Mouse (Mus musculus) urinary bladder, postnatal 36 days (tissue): Measurements from ENCODE around the gene Chrm4.

Experiments
- DNase-seq, 2 experiments: peaks; one replicate each; pipeline ENCODE4 v3.0.0; 2022; ENCODE audit warnings: low spot score in 2 of 2, mixed read lengths in 1 of 2

The Chrm4 gene

DNA sequence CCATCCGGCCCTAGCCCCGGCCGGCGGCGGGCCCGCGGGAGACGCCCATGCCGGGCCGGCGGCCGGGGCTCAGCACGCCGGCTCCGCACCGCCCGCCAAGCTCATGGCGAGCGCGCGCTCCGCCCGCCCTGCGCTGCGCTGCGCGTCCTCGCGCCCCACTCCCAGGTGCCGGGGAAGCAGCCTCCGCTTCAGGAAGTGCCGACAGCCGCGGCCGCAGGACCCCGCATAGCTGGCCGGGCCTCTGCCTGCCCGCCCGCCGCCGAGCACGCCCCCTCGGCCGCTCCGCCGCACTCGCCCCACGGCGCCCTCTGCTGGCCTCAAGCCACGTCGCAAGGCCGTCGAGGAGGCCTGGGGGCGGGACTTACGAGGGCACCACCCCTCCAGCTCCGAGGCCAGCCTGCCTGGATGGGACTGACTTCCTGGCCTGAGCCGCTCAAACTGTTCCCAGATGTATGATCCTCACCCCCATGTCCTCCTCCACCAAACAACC is 36.4 kb downstream of the Chrm4 start:
- DNase-seq = peak; percentile 97 to 98

DNA sequence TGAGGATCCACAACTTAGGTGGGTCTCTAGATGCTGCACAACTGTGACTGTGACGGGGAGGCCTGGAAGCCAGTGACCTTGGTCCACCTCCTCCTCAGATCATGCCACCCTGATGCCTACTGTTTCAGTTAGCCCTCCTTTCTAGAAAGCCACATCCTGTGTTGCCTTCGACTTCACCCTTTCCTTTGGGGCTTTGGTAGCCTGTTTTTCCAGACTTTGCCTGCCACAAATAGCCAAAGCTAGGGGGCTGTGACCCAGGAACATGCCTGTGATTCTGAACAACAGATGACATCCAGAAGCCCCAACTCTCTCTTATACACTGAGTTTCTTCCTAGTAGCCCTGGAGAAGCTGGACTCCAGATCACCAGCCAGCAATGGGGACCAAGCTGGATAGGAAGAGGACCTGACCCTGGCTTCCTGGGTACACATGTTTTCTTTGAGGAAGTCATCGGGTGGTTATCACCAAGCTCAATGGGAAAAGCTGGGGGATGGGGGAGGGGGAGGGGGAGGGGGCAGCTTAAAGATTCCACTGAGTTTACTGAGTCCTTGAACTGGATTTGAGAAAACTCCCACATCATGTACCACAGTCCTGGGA is 37.7 kb downstream of the Chrm4 start:
- DNase-seq = no peak

DNA sequence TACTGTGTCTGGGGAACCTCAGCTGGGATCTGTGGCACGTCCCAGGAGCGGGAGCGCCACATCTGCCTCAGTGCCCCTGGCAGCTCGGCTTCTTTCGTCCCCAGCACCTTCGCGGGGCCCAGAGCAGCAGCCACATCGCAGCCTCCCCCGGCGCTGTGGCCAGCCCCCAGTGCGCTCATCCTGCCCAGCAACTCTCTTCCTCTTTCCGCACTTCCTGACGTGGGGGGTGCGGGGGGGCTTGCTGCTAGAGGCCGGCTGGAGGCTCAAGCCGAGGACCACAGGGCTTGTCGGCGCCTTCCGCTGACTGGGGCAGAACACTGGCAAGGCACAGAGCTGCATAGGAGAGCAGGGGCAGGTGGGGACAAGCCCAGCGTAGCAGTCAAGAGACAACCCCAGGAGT is 38.4 kb downstream of the Chrm4 start:
- peak; percentile 63 to 73 for DNase-seq

DNA sequence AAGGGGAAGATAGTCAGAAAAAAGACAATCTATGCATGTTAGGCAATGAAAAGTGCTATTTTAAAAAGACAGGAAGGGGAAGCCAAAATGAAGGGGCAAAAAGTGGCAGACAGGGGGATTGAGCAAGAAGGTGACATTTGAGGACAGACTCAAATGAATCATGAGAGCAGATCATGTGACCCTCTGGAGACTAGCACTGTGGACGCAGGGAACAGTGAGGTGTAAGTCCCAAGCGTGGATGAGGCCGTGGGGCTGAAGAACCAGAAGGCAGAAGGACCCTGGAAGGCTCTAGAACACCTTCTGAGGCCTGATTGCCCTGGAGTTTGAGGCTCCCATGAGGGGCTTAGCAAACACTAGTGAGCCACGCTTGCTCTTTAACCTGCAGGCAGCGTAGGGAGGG is 39.3 kb downstream of the Chrm4 start:
- no peak for DNase-seq

DNA sequence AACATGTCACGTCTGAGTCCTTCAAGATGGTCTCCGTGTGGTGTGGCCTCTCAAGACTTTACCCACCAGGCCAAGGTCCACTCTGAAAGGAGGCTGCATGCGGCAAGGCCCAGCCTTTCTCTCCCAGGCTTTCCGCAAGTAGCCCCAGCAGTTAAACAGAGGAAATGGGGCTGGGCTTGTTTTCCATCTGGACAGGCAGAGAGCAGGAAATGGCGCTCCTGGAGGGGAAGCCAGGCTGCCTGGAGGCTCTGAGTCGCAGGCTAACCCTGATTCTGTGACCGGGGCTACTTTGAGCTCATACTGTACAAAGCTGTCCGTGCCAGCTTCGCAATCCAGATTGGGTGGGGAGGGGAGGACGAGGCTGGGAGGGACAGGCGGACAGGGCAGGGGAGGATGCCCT is 40.9 kb downstream of the Chrm4 start:
- DNase-seq = no peak

DNA sequence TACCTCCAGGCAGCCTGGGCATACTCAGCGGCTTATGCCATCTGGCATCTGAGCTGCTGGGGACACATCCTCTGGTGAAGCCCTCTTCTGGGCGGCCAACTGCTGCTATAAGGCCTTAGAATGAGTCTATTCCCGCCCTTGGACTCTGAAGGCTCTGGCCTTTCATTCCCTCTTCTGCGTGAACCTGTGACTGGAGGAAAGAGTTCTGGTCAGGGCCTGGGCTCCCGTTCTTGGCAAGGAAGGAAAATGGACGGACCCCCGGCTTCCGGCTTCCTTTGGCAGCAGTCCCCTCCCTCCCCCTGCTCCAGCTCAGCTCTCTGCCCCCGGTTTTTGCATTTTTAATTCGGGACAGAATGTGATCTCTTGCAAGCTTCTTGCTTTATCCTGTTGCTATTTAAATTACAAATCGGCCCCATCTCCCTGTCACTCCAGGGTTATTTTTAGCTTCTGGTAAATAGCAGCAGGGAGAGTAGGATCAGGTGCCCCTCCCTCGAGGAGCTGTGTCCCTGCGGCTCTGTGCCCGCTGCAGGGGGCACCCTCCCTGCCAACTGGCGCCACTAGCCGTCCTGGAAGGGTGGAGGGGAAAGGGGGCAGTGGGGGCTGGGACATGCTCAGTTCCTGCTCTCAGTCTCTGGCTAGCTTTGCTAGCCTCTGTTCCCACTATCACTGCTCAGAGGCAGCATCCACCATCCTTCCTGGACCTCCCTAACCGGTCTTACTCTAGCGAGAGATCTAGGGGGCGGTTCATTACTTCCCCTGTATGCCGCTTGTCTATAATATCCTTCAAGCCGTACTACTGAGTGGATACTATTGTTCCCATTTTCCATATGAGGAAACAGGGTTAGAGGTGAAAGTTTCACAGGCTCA is 44.4 kb downstream of the Chrm4 start:
- DNase-seq = no peak

DNA sequence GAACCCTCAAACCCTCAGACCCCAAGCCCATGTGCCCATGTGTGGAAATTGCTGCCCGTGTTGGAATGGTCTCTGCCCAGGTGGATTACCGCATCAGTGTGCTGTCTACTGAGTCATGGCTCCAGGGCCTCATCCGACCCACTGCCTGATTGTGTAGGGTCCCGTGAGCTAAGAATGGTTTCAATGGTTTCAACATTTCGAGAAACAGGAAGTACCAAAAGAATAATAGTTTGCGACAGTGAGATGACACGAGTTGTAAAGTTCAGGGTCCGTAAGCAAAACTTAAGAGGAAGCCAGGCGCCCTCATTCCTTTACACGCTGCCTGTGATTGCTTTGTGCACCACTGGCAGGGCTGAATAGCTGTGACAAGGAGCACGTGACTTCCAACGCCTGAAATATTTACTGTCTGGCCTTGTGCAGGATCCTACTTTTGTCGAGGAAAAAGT is 45.1 kb downstream of the Chrm4 start:
- no peak for DNase-seq

DNA sequence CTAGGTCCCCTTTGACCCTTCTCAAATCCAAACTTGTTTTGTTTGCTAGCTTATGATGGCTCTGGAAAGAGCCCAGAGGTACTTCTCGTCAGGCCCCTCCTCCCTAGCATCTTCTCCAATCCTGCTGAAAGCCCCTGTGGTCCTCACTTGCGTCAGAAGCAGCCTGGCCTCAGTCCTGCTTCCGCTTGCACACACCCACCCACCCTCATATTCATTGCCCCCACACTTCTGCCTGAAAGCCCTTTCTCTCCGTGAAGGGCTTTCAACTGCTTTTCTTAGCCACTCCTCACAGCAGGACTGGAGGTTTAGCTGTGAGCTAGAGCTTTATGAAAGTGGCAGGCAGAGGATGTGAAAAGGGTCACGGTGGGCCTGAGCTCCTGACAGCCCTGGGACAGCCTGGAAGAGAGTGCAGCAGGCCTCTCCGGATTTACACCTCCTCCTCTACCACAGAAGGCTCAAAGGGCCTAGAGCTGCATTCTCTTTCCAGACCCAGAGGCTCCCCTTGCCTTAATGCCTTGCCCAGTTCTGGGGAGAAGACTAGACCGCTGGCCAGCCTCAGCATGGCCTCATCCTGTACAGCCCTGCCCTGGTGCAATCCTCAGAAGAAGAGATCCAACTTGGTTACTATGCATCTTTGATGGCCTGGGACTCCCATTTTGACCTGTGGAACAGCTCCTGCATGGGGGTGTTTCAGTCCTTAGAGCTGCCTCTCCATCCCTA is 46.5 kb downstream of the Chrm4 start:
- DNase-seq = no peak

DNA sequence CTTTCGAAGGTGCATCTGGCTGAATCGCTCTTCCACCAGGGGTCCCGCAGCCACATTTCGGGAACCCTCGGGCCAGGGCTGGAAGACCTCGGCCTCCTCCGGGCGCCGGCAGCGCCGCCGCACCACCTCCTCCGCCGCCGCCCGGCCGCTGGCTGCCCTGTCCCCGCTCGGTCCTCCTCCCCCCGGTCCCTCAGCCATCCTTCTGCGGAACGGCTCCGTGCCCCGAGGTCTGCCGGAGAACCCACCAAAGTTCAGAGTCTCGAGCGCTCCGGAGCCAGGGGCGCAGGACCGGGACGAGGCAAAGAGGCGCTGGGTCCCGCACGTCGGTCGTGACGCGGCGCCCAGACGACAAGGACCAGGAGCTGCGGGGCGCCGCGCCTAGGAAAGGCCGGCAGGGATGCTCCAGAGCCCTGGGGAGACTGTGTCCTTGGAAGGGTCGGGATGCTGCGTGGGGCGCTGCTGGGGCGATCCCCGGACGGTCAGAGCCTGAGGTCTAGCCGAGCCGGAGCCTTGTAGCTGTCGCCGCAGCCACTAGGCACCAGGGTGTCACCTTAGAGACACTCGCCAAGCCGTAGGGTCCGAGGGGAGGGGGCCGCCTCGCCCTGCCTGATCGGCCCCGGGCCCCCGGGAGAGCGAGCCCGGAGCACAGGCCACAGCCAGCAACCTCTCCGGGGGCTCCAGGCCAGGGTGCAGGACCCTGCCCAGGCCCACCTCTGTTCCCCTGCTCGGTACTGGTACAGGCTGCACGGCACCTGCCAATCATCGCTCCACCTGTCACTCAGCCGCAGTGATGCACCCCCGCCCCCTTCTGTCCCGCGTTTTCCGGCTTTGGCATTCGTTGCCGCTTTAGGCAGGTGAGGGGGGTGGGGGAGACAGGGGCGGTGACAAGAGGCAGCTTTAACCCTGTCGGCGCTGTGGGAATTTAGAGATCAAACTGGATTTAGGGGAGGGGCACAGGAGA is 48.8 kb downstream of the Chrm4 start, which contains the start of gene Dgkz:
Gene Dgkz, minus strand, starts transcription at position 284 of the 961 bp plus-strand sequence.
- no peak for DNase-seq

DNA sequence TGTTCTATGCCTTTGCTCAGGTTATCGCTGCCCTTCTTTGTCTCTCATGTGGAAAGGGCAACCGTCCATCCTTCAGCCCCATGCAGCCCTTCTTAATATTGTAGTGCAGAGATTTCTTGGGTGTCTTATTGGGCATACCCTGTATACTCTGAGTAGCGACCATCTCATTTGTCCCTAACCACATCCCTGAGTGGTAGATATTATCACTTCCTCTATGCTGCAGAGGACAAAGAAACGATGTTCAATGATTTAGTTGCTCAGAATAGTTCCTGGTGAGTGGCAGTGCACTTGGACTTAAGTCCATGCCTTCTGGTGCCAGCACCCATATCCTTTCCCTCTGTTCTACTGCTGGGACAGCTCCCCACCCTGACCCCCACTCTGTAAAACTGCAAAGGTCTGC is 50.9 kb downstream of the Chrm4 start:
- DNase-seq = no peak
